Mouse (Mus musculus) cerebellum, adult 2 months (tissue): ENCODE results near the gene Usp2.

Source experiments
- CTCF ChIP-seq: fragments of 200-500 bp; IDR thresholded peaks from 2 replicates; pipeline ENCODE4 v1.5.1; 2011; ENCODE audit warnings: low read depth, mild to moderate bottlenecking, control low read depth, low read length, moderate library complexity, borderline replicate concordance; ENCODE audit not compliant: insufficient read depth
- POLR2A ChIP-seq: fragments of 200-500 bp; IDR thresholded peaks from 2 replicates; pipeline ENCODE4 v1.6.1; 2011; ENCODE audit warnings: low read length, control low read depth, borderline replicate concordance; ENCODE audit not compliant: insufficient read depth

DNA sequence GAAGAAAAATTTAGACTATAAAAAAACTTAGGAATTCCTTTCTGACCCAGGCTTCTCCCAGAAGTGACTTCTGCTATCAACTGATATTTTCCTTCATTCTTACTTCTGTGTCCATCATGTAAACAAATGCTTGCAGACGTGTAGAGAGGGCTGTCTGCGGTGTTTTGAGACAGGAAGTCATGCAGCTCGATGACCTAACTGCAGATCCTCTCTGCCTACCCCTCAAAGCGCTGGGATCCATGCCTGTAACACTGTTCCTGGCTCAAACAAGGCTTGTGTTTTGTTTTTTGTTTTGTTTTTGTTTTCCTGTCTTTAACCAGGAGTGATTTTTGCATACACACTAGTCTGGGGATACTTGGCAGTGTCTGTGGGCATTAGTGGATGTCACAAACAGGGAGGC is 71.0 kb downstream of the Usp2 start:
- TF ChIP-seq POLR2A (no peak), CTCF (no peak)
